Mouse (Mus musculus) layer of hippocampus, adult 9-11 months (tissue): ENCODE results near the gene Gm20379.
A peak's percentile ranks its signal among the peaks of the same experiment; 100 is the strongest.

Source experiments
- DNase-seq: peaks from one replicate; pipeline ENCODE4 v3.0.0; 2022

The Gm20379 gene

GRCm38 (mm10) chr13:92305680-92306079, at the start of gene Gm20379:
Gene Gm20379 (plus strand): TSS chr13:92305980.
- DNase-seq = no peak

DNA sequence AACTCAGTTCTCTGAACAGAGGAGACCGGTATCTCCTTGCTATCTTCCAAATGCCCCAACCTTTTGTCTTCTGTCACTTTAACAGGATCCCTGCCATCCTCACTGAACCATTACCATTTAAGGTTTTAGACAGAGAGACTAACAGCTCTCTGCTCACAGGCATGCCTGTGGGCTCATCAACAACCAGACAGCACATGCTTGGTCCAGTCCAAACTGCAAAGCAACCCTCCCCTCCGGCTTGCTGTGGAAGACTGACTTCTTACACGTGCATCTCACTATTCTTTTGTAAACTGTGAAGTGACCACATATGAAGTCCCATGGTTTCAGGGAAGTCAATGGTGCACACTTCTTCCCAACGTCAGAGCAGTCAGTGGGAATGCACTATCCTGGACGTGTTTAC, 44.5 kb upstream of the Gm20379 start:
- DNase-seq = no peak

GRCm38 (mm10) chr13:92263566-92263965, 42.2 kb upstream of the Gm20379 start:
- DNase-seq = no peak

DNA sequence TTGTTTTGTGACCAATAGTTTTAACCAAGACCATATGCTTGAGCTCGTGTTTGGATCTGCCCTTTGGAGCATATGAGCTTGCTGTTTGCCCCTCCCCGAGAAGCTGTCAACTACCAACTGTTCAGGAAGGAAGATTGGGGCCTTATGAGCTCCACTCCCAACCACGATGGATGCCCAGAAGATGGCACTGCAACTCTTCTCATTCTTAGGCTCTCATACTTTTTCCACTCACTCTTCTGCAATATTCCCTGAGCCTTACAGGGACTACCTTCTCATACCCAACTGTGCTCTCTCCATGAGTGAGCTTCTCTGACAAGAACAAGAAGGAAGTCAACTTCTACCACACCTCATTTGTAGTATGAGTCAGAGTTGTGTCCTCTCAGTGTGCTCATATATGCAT, 38.7 kb upstream of the Gm20379 start:
- DNase-seq = no peak

- peak; percentile 44 for DNase-seq
Measured at GRCm38 (mm10) chr13:92274274-92275198, 31.2 kb upstream of the Gm20379 start.

GRCm38 (mm10) chr13:92275292-92275691, 30.5 kb upstream of the Gm20379 start:
- DNase-seq = no peak

DNA sequence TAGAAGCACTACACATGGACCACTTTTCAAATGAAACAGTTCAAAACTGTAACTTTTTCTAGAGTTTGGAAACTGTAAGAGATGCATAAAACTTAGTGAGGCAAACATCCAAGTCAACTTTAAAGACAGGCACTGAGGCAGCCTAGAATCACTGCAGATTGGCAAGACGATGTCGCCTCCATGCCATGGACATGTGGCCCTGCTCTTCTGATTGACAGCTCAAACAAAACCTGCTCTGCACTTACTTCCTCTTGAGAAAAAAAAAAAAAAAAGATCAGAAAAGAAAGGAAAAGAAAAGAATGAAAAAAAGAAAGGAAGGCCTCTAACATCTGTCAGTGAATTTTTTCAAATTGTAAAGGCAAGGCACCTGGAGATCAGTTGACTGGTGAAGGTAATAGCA, 28.8 kb upstream of the Gm20379 start:
- no peak for DNase-seq

DNA sequence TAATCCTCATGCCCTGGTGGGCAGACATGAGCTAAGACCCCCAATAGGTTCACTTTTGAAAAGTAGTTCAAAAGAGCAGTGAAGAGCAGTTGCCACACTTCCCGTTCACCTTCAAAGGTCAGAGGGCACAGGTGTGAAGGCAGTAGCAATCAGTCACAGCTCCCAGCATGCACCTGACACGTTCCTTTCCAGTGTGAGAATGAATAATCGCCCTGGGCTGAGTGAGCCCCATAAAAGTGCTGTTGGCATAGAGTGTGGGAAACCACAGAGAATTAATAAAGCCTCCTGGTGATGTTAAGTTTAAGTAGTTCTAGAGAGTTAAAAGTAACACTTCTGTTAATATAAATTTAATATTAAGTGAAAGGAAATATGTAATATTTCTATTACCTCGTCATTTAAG, 14.2 kb upstream of the Gm20379 start:
- DNase-seq = no peak

GRCm38 (mm10) chr13:92293883-92294282, 11.9 kb upstream of the Gm20379 start:
- DNase-seq = no peak

GRCm38 (mm10) chr13:92296490-92296889, 9.3 kb upstream of the Gm20379 start:
- DNase-seq = no peak

DNA sequence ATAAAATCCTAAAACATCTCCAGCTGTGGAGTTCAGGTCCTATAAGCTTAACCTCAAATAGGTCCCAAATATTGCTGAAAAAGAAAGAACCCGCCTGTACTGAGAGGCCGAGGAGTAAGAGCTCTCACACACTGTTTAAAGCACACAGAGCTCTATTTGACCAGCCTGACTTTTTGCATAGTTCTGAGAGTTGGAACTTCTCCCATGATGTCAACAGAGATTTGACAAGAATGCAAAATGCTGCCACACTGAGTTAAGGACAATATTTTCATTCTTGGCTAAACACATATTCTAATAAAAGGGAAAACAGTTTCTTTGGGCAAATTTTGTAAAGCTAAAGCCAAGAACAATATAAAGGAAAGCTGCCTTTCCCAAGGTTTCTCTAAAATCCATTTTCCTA, 8.8 kb upstream of the Gm20379 start:
- DNase-seq = no peak

DNA sequence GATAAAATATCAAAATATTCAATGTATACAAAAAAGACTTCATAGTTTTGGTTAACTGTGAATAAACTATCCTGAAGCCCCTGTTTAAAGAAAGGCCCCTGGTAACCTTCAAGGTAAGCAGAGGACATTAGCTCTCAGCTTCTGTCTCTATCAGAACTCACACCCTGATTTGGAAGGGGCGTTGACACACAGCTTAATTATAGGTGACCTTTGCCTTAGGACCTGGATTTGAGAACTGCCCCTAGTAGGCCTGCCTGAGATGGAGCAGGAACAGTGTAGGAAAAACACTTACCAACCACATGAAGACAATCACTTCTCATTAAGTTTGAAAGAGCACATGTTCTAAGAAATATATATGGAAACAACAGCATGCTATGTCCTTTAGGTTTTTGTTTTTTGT, 6.3 kb upstream of the Gm20379 start:
- DNase-seq = no peak

DNA sequence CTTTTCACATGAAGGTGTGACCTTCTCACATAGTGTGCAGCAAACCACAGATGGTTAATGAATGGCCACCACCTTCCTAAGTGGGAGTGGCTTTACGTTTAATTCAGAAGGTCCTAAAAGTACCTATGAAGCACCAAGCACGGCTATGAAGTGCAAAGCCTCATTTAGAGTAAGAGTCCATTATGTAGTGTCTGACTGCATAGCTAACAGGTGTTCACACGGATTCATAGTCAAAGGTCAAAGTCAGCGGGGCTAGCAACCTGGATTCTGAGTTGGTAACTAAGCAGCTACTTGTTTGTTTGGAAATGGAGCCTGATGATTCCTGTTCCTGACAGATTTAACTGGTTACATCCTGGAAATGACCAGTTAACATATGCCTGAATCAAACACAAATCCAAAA, 4.0 kb upstream of the Gm20379 start:
- no peak for DNase-seq

- DNase-seq = no peak
Measured at GRCm38 (mm10) chr13:92302466-92302865, 3.3 kb upstream of the Gm20379 start.

DNA sequence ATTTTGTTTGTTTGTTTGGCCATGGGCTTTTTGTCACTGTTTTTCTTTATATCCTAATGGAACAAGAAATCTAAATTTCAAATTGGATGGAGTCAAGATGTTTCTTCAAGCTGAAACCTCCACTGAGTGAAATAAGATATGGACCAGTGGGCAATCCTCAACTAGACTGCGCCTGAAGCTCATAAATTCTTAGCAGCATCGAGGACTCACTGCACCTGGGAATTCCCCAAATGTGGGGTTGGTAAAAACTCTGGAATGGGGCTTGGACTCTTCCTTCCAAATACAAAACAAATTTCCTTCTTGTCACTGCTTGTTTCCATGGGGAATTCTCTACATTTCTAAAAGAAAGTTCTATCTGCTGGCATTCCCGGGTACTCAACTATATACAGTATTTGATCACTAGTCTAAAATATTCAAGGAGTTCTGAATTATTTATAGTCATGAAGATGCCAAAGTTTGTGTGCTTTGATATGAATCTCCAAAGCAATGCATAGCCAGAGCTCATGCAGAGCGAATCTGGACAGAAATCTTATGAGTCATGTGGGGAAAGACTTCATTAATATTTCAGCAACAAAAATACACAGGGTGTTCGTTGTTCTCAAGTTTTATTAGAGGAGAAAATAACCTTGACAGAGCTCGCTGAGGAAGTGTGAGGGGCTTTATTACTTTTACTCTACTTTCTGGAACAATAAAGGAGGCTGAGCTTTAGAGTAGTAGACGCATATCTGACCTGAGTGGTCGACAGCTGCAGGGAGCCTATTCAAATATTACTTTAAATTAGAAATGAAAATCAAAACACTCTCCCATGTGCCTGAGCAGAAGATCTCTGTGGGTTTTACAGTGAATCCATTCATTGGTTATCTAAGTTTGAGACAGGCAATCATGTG, 2.5 kb upstream of the Gm20379 start:
- no peak for DNase-seq

GRCm38 (mm10) chr13:92304291-92304690, 1.5 kb upstream of the Gm20379 start:
- no peak for DNase-seq

GRCm38 (mm10) chr13:92314613-92315012, 8.8 kb downstream of the Gm20379 start:
- no peak for DNase-seq

DNA sequence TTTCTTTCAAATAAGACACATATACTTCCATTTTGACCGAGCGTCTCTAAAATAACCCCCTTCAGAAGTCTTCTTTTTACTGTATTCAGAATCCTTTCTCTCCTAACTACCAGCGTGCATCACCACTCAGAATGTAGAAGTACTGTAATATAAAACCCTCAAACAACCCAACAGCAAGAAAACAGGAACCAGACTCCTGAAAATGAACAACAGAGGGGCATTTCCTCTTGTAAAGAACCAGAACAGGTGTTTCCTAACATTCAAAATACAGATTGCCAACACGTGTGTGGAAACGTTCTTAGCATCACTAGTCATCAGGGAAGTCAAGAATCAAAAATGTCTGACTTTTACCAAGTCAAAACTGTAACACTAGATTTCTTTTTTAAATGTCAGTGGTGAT, 15.0 kb downstream of the Gm20379 start:
- no peak for DNase-seq

GRCm38 (mm10) chr13:92326030-92326429, 20.2 kb downstream of the Gm20379 start:
- DNase-seq = no peak

GRCm38 (mm10) chr13:92328000-92328399, 22.2 kb downstream of the Gm20379 start:
- no peak for DNase-seq

DNA sequence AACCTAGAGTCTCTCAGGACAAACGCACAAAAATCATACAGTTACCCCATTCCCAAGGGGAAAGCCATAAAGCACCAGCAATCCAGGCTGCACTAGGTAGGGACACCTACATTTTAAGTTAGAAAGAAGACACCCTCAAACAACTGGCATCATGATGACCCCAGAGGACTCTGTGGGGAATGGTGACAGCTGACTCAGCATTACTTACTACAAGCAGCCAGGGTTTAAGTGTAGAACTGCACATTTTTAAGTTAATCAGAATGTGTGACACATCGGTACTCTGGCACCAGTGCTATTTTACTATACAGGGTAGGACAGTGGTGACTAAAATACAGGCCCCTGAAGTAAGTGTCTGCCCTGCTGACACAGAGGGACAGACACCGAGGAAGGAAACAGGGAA, 24.8 kb downstream of the Gm20379 start:
- DNase-seq = no peak

- no peak for DNase-seq
Measured at GRCm38 (mm10) chr13:92332103-92332879, 26.5 kb downstream of the Gm20379 start.

GRCm38 (mm10) chr13:92336857-92337256, 31.1 kb downstream of the Gm20379 start:
- no peak for DNase-seq
